Mouse (Mus musculus) heart, postnatal 0 days (tissue): Measurements from ENCODE around the gene Gm20661. TPM values are rescaled to one million over a fixed set of nuclear protein-coding genes. Genes with fewer than 3 reads are reported as not detected.

Experiments used
- ATAC-seq: fragments of 200-750 bp; cut with Nextera tagmentation; 2 replicates; pipeline ENCODE4 v1.8.0; 2017; ENCODE audit warnings: low read depth, moderate number of reproducible peaks, moderate library complexity; ENCODE audit not compliant: insufficient read depth
- DNase-seq: peaks from one replicate; pipeline ENCODE4 v3.0.0-alpha.2; 2016; ENCODE audit warnings: low spot score
- H3K27ac ChIP-seq: fragments of 300-500 bp; sonication (generic); 2 replicates; pipeline ENCODE4 v1.5.1; 2014; ENCODE audit warnings: low read depth, mild to moderate bottlenecking
- H3K27me3 ChIP-seq: fragments of 300-500 bp; sonication (generic); 2 replicates; pipeline ENCODE4 v1.6.1; 2014; ENCODE audit warnings: low read length, mixed read lengths; ENCODE audit not compliant: control insufficient read depth, insufficient read depth
- H3K36me3 ChIP-seq: fragments of 300-500 bp; sonication (generic); replicated peaks from 2 replicates; pipeline ENCODE4 v1.6.1; 2014; ENCODE audit warnings: low read length, mixed read lengths; ENCODE audit not compliant: control insufficient read depth, insufficient read depth
- H3K4me1 ChIP-seq: fragments of 300-500 bp; sonication (generic); 2 replicates; pipeline ENCODE4 v1.6.1; 2014; ENCODE audit warnings: antibody characterized with exemption; ENCODE audit not compliant: control insufficient read depth, insufficient read depth
- H3K4me2 ChIP-seq: fragments of 300-500 bp; sonication (generic); 2 replicates; pipeline ENCODE4 v1.6.1; 2014; ENCODE audit warnings: low read depth, mild to moderate bottlenecking, low read length, moderate library complexity
- H3K4me3 ChIP-seq: fragments of 300-500 bp; sonication (generic); 2 replicates; pipeline ENCODE4 v1.5.1; 2014; ENCODE audit warnings: low read depth, low read length
- H3K9ac ChIP-seq: fragments of 300-500 bp; sonication (generic); replicated peaks from 2 replicates; pipeline ENCODE4 v1.6.1; 2014; ENCODE audit warnings: low read depth, low read length, mixed read lengths
- H3K9me3 ChIP-seq: fragments of 300-500 bp; sonication (generic); replicated peaks from 2 replicates; pipeline ENCODE4 v1.6.1; 2016; ENCODE audit warnings: low read length; ENCODE audit not compliant: control insufficient read depth
- CTCF ChIP-seq: IDR thresholded peaks from 2 replicates; pipeline ENCODE4 v1.5.1; 2016; ENCODE audit warnings: antibody characterized with exemption, control low read depth, low read depth
- EP300 ChIP-seq: IDR thresholded peaks from 2 replicates; pipeline ENCODE4 v1.6.1; 2016; ENCODE audit warnings: antibody characterized with exemption, low read depth
- WGBS: fragments of 180-500 bp; shearing (Covaris S2); extraction: QIAGEN DNeasy Blood & Tissue Kit; methylation state at CpG from one replicate; pipeline ENCODE4 v1.1.7; 2014; 5-methylcytosine and 5-hydroxymethylcytosine counted together
- polyA plus RNA-seq: library from polyadenylated mRNA; unstranded; fragments of >200 nt; fragmentation: Nextera tagmentation; extraction: Ambion mirVana; gene quantifications from 2 replicates; pipeline ENCODE4 v1.2.1, GENCODE M21; 2015
- total RNA-seq: library from RNA; depleted of rRNA; stranded (reverse); fragments of >200 nt; gene quantifications from 2 replicates; pipeline ENCODE4 v1.2.3, GENCODE M21; 2014; ENCODE audit warnings: low replicate concordance

Gm20661 gene
- total and polyA plus RNA-seq, 2 experiments from 2014 or later = 0.19 to 0.57 TPM

DNA sequence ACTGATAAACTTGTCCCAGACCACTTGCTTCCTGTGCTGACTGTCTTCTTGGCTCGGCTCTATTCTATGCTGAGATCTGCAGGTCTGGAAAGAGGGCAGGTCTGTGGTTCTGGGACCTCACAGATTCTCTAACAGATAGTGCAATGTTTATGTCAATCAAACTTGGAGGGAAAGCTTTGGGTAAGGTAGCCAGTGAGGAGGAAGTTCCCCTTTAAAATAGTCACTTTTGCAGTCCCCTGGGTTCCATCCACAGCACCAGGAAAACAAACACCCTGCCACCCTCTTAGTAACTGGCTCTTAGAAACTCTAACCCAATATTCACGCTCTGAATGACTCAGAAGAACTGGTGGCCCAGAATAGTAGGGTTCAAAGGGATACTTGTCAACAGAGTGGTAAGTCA, 11.6 kb downstream of the Gm20661 start:
- H3K4me3 ChIP-seq = no peak overlapping the region
- H3K9me3 ChIP-seq = no peaks in the 10 kb centered on the region
- TF ChIP-seq CTCF (no peak), EP300 (no peak)
- 27% methylated on average over 2 of the region's 2 CpGs for WGBS
- no peak for DNase-seq
- H3K27ac ChIP-seq = peak overlapping the region; percentile 38; the same call in 1 of the 2 replicates
- no peaks in the 10 kb centered on the region for H3K27me3 ChIP-seq
- H3K4me1 ChIP-seq = no peaks in the 10 kb centered on the region
- H3K4me2 ChIP-seq = no peak overlapping the region
- no peak overlapping the region for H3K9ac ChIP-seq
- no peaks in the 10 kb centered on the region for H3K36me3 ChIP-seq
- ATAC-seq = no peak

DNA sequence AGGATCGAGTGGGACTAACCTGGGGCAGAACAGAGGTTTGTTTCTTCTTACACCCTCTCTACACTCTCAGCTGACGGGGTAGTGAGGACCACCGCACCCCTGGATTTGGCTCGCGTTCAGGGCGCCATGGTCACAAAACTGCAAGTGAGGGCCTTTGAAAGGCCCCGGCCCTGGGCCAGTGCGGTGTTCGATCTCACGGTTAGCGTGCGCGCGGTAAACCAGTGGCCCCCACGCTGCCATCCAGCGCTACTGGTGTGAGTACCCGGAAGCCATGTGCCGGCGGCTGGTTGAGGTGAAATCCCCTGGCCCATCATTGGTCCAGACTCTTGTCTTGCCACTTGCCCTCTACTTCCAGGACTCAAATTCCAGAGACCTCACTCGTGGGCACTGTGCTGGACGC, 12.7 kb downstream of the Gm20661 start:
- Histone ChIP-seq H3K4me2 (no peak overlapping the region), H3K4me3 (no peak overlapping the region), H3K4me1 (no peaks in the 10 kb centered on the region), H3K27ac (no peak overlapping the region), H3K9me3 (no peaks in the 10 kb centered on the region), H3K9ac (no peak overlapping the region), H3K36me3 (no peaks in the 10 kb centered on the region), H3K27me3 (no peaks in the 10 kb centered on the region)
- no peak for ATAC-seq
- no peak for DNase-seq
- TF ChIP-seq CTCF (no peak), EP300 (no peak)
- 92% methylated on average over 21 of the region's 21 CpGs for WGBS

DNA sequence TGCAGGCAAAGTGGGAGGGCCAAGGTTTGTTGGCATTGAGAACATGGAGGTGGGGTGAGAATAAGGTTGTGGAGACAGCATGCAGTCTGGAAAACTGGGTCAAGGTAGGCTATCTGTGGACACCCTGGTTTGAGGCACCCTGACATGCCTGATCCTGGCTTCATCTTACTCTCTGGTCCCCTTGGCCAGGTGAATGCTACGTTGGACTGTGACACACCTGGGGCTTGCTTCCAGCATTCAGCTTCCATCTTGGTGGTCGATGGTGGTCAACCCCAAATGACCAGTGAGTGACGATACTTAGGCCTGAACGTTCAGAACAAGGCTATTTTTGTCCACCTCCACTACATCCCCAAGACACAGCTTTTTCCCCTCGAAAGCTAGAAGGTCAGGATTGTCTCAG, 13.2 kb downstream of the Gm20661 start, which contains the start of gene Gm20662:
Gm20662 (plus strand) TSS at position 301 of the 400 bp plus-strand sequence.
- no peaks in the 10 kb centered on the region for H3K36me3 ChIP-seq
- no peak within 1 kb of the TSS for H3K9ac ChIP-seq
- ATAC-seq (no peak), DNase-seq (no peak)
- 77% methylated on average over 5 of the region's 5 CpGs for WGBS
- H3K4me1 ChIP-seq = no peaks in the 10 kb centered on the region
- H3K27me3 ChIP-seq = no peaks in the 10 kb centered on the region
- H3K4me2 ChIP-seq = no peak within 1 kb of the TSS
- H3K27ac ChIP-seq = 0 out of 2 replicates have a peak within 1 kb of the TSS, but pooled peaks have one; percentile 30
- TF ChIP-seq EP300 (no peak), CTCF (no peak)
- H3K4me3 ChIP-seq = no peak within 1 kb of the TSS
- no peaks in the 10 kb centered on the region for H3K9me3 ChIP-seq

DNA sequence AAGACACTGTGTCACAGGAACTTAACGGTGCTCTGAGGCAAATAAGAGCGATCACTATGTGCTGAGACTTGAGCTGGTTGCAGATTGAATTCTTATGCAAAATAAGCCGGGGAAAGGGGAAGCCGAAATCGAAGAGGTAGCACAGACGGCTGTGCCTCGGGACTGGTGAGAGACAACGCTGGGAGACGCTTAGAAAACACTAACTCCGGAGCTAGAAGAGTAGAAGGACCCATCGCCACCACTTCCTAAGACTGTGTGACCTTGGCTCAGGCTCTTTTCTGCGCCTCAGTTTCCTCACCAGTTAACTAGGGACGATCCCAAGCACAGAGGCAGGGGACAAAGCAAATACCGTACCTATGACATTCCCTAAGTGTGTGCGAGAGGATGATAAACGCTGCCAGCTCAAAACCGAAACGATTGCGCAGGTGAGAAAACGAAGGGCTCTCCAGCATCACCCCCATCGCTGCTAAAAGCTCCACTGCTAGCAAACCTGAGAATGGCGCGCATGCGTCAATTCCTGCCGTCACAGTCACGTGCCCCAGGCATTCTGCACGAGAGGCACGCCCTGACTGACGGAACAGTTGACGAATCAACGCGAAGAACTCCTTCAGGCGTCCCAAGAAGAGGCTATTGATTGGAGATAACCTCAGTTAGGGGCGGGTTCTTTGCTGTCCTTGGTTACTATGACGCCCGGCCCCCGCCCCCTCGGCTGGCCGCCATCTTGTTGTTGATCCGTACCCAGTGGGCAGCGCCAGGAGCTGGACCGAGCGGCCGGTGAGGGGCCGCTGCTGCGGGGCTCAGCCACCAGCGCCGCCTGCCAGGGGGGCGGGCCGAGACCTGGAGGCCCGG, 19.3 kb downstream of the Gm20661 start, which contains the start of gene Ip6k1:
Ip6k1 (plus strand) TSS at position 580 of the 849 bp plus-strand sequence.
- WGBS = under 1% methylated on average over 51 of the region's 51 CpGs
- DNase-seq (peak; percentile 100), ATAC-seq (peak; percentile 99)
- peak within 1 kb of the TSS; percentile 95 for H3K9ac ChIP-seq
- TF ChIP-seq EP300 = no peak
- TF ChIP-seq CTCF = no peak
- peak within 1 kb of the TSS; percentile 92 for H3K4me3 ChIP-seq
- no peaks in the 10 kb centered on the region for H3K27me3 ChIP-seq
- peak within 1 kb of the TSS; percentile 81 for H3K4me2 ChIP-seq
- peaks cover 20% of the 10 kb centered on the region for H3K4me1 ChIP-seq
- H3K27ac ChIP-seq = peak within 1 kb of the TSS; percentile 95
- no peaks in the 10 kb centered on the region for H3K36me3 ChIP-seq
- H3K9me3 ChIP-seq = no peaks in the 10 kb centered on the region

DNA sequence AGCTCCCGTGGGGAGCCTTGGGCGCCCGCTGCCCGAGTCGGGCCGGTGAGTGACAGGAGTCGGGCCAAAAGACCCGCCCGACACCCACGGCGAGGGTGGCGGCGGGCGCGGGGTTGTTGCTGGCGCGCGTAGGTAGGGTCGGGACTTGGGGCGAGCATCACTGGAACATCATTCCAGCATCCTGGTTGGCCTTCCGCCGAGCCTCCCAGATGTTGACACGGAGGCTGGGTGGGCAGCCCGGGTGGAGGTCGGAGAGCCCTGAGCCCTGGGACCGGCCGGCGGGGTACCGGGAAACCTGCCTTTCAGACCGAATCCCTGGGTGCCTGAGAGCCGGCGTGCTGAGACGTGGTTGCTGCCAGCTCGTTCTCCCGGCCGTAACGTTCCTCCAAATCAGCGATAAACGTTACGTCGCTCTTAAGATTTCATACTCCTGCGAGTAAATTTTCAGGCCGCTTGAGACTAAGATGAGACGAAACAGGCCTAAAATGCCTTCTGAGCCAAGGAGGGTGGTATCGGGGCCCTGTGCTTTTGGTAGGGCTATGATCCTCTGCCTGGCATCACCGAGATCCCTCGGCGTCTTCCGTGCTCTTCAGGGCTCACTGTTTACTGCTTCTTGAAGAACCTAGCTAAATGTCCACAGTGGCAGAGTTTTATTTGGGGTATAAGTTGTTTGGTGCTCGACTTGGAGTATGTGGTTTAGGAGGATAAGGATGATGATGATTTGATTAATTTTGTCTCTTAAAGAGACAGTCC, 20.1 kb downstream of the Gm20661 start:
- Histone ChIP-seq H3K4me2 (peak overlapping the region; percentile 79), H3K27me3 (no peaks in the 10 kb centered on the region), H3K9ac (peak overlapping the region; percentile 95), H3K36me3 (no peaks in the 10 kb centered on the region), H3K4me1 (peaks cover 20% of the 10 kb centered on the region), H3K9me3 (no peaks in the 10 kb centered on the region), H3K4me3 (peak overlapping the region; percentile 92), H3K27ac (peak overlapping the region; percentile 95)
- no peak for TF ChIP-seq EP300
- no peak for TF ChIP-seq CTCF
- DNase-seq (no peak), ATAC-seq (peak; percentile 32)
- under 1% methylated on average over 49 of the region's 50 CpGs for WGBS
